Mouse (Mus musculus) midbrain, postnatal 0 days (tissue): ENCODE data around the gene Nbeal1. TPM values are rescaled to one million over a fixed set of nuclear protein-coding genes. Genes with fewer than 3 reads are reported as not detected.

ENCODE experiments used
- ATAC-seq: fragments of 200-750 bp; cut with Nextera tagmentation; 2 replicates; pipeline ENCODE4 v1.8.0; 2017; ENCODE audit warnings: moderate number of reproducible peaks, mild to moderate bottlenecking, moderate TSS enrichment, moderate library complexity; ENCODE audit not compliant: low FRiP score
- DNase-seq: peaks from one replicate; pipeline ENCODE4 v3.0.0-alpha.2; 2015; ENCODE audit warnings: low spot score
- H3K27ac ChIP-seq: fragments of 300-500 bp; sonication (generic); 2 replicates; pipeline ENCODE4 v1.5.1; 2014; ENCODE audit warnings: low read depth, mild to moderate bottlenecking, low read length, mixed read lengths
- H3K27me3 ChIP-seq: fragments of 300-500 bp; sonication (generic); 2 replicates; pipeline ENCODE4 v1.6.1; 2014; ENCODE audit warnings: low read length, control low read depth, mixed read lengths; ENCODE audit not compliant: insufficient read depth
- H3K36me3 ChIP-seq: fragments of 300-500 bp; sonication (generic); 2 replicates; pipeline ENCODE4 v1.6.1; 2014; ENCODE audit warnings: low read length, control low read depth, mixed read lengths; ENCODE audit not compliant: insufficient read depth
- H3K4me1 ChIP-seq: fragments of 300-500 bp; sonication (generic); 2 replicates; pipeline ENCODE4 v1.6.1; 2014; ENCODE audit warnings: mild to moderate bottlenecking, control low read depth, antibody characterized with exemption, low read length, mixed read lengths; ENCODE audit not compliant: insufficient read depth
- H3K4me2 ChIP-seq: fragments of 300-500 bp; sonication (generic); 2 replicates; pipeline ENCODE4 v1.6.1; 2014; ENCODE audit warnings: low read depth, mild to moderate bottlenecking, low read length, mixed read lengths; ENCODE audit not compliant: poor library complexity, severe bottlenecking
- H3K4me3 ChIP-seq: fragments of 300-500 bp; sonication (generic); 2 replicates; pipeline ENCODE4 v1.5.1; 2014; ENCODE audit warnings: low read depth, mild to moderate bottlenecking, low read length, moderate library complexity
- H3K9ac ChIP-seq: fragments of 300-500 bp; sonication (generic); replicated peaks from 2 replicates; pipeline ENCODE4 v1.6.1; 2014; ENCODE audit warnings: mild to moderate bottlenecking, low read length, moderate library complexity, mixed read lengths; ENCODE audit not compliant: poor library complexity, severe bottlenecking
- H3K9me3 ChIP-seq: fragments of 300-500 bp; sonication (generic); 2 replicates; pipeline ENCODE4 v1.6.1; 2016; ENCODE audit warnings: low read length, control low read depth
- CTCF ChIP-seq: IDR thresholded peaks from 2 replicates; pipeline ENCODE4 v1.5.1; 2016; ENCODE audit warnings: antibody characterized with exemption, mild to moderate bottlenecking
- WGBS: fragments of 180-500 bp; shearing (Covaris S2); extraction: QIAGEN DNeasy Blood & Tissue Kit; methylation state at CpG from one replicate; pipeline ENCODE4 v1.1.7; 2014; 5-methylcytosine and 5-hydroxymethylcytosine counted together
- polyA plus RNA-seq: library from polyadenylated mRNA; unstranded; fragments of >200 nt; fragmentation: Nextera tagmentation; extraction: Ambion mirVana; gene quantifications from 2 replicates; pipeline ENCODE4 v1.2.1, GENCODE M21; 2015
- total RNA-seq: library from RNA; depleted of rRNA; stranded (reverse); fragments of >200 nt; gene quantifications from 2 replicates; pipeline ENCODE4 v1.2.3, GENCODE M21; 2014

The Nbeal1 gene
- total and polyA plus RNA-seq, 2 experiments from 2014 or later = 5.2 to 23.0 TPM

- no peaks in the 10 kb centered on the region for H3K9me3 ChIP-seq
- no peaks in the 10 kb centered on the region for H3K27me3 ChIP-seq
- no peak overlapping the region for H3K4me2 ChIP-seq
- H3K36me3 ChIP-seq = peaks cover 14% of the 10 kb centered on the region; the same call in 1 of the 2 replicates
- no peaks in the 10 kb centered on the region for H3K4me1 ChIP-seq
- no peak overlapping the region for H3K27ac ChIP-seq
- 72% methylated on average over 2 of the region's 2 CpGs for WGBS
- no peak overlapping the region for H3K4me3 ChIP-seq
- ATAC-seq (no peak), DNase-seq (peak; percentile 20)
- H3K9ac ChIP-seq = no peak overlapping the region
- TF ChIP-seq CTCF = peak; percentile 62
Observed at GRCm38 (mm10) chr1:60272471-60272870, 92.1 kb downstream of the Nbeal1 start.

GRCm38 (mm10) chr1:60293921-60294320, 113.5 kb downstream of the Nbeal1 start:
- no peak for TF ChIP-seq CTCF
- DNase-seq (no peak), ATAC-seq (no peak)
- Histone ChIP-seq H3K36me3 (peaks cover 13% of the 10 kb centered on the region; the same call in 1 of the 2 replicates), H3K4me1 (no peaks in the 10 kb centered on the region), H3K27me3 (no peaks in the 10 kb centered on the region), H3K4me3 (no peak overlapping the region), H3K9me3 (no peaks in the 10 kb centered on the region), H3K9ac (no peak overlapping the region), H3K4me2 (no peak overlapping the region), H3K27ac (no peak overlapping the region)
- WGBS = 73% methylated on average over 1 of the region's 1 CpGs

GRCm38 (mm10) chr1:60342808-60343629, 162.6 kb downstream of the Nbeal1 start, which contains the start of gene Cyp20a1:
Cyp20a1 (plus strand) TSS chr1:60343323.
- ATAC-seq (peak; percentile 96), DNase-seq (peak; percentile 86)
- H3K27ac ChIP-seq = peak within 1 kb of the TSS; percentile 89
- H3K9me3 ChIP-seq = no peaks in the 10 kb centered on the region
- H3K36me3 ChIP-seq = no peaks in the 10 kb centered on the region
- H3K4me3 ChIP-seq = peak within 1 kb of the TSS; percentile 72
- H3K27me3 ChIP-seq = no peaks in the 10 kb centered on the region
- peak; percentile 16; the same call in 1 of the 2 replicates for TF ChIP-seq CTCF
- 1% methylated on average over 57 of the region's 60 CpGs for WGBS
- H3K4me1 ChIP-seq = no peaks in the 10 kb centered on the region; the same call in 1 of the 2 replicates
- peak within 1 kb of the TSS; percentile 76 for H3K9ac ChIP-seq
- peak within 1 kb of the TSS; percentile 77 for H3K4me2 ChIP-seq

DNA sequence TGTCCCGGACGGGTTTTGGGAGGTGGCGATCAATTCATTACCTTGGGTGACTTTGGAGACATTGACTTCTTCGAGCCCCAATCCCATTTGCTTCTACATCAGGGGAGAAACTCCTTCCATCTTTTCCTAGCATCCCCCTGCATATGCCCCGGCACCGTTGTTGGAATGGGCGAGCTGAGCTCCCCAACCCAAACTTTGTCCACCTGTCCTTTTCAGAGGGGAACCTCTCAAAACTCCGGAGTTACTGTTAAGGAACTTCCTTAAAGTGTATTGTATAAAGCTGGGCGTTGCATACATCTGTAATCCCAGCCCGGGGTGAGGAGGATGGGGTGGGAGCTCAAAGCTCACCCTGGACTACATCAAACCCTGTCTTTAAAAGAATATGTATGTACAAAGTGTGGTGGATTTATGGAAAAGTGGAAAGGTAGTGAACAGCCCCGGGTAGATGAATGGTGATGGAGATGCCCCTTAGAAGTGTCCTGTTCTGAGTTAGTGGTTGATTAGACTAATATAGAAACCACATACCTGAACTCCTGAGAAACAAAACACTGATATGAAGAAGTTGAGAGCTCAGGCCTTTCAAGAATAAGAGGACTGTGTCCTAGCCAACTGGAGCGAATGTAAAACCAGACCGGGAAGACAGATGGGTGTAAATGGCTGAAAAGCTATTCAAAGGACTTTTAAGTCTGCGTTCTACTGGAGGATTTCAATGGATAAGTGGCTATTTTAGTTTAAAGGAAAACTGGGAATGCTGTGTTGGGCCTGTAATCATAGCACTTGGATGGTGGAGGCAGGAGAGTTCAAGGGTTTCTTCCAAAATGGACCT, 163.4 kb downstream of the Nbeal1 start:
- Histone ChIP-seq H3K9ac (peak overlapping the region; percentile 76), H3K9me3 (no peaks in the 10 kb centered on the region), H3K36me3 (no peaks in the 10 kb centered on the region), H3K4me2 (peak overlapping the region; percentile 77), H3K27ac (peak overlapping the region; percentile 89), H3K4me1 (no peaks in the 10 kb centered on the region; the same call in 1 of the 2 replicates), H3K27me3 (no peaks in the 10 kb centered on the region), H3K4me3 (peak overlapping the region; percentile 72)
- ATAC-seq (peak; percentile 55), DNase-seq (no peak)
- TF ChIP-seq CTCF = no peak
- WGBS = 10% methylated on average over 14 of the region's 14 CpGs

DNA sequence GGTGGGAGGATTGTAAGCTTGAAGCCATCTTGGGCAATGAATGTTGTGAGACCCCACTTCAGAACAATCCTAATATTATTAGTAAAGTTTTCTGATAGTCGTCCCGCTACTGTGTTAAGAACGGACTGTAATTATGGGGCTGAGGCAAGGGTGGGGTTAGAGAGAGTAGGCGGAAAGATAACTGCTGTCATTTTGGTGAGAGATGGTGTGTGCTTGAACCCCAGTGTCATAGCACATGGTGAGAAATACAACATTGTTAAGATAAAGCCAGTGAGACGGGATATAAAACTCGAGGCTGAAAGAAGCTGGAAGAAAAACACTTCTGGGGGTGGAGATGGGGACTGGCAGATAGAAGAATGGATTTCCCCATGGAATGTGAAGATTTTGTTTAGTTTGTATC, 164.3 kb downstream of the Nbeal1 start:
- H3K36me3 ChIP-seq = no peaks in the 10 kb centered on the region
- H3K9ac ChIP-seq = no peak overlapping the region
- no peak for ATAC-seq
- TF ChIP-seq CTCF = no peak
- no peaks in the 10 kb centered on the region for H3K27me3 ChIP-seq
- H3K4me2 ChIP-seq = no peak overlapping the region
- no peak overlapping the region for H3K4me3 ChIP-seq
- H3K9me3 ChIP-seq = no peaks in the 10 kb centered on the region
- no peak overlapping the region for H3K27ac ChIP-seq
- no peaks in the 10 kb centered on the region; the same call in 1 of the 2 replicates for H3K4me1 ChIP-seq
- DNase-seq = no peak
- 94% methylated on average over 6 of the region's 6 CpGs for WGBS
